Mouse (Mus musculus): ENCODE measurements around the gene Tmem251. TPM values are rescaled to one million over a fixed set of nuclear protein-coding genes. Genes with fewer than 3 reads are reported as not detected.

Gene Tmem251
- polyA plus RNA-seq, 1 experiment from 2014 or later, result 12.7 TPM

GRCm38 (mm10) chr12:102763696-102764095, 20.1 kb downstream of the Tmem251 start:
- no peak overlapping the region for H3K4me3 ChIP-seq
- no peak overlapping the region for H3K9ac ChIP-seq (replicated peaks)
- no peaks in the 10 kb centered on the region for H3K27me3 ChIP-seq
- H3K36me3 ChIP-seq, result peaks cover 54% of the 10 kb centered on the region
- no peak for ATAC-seq (replicated peaks)
- H3K27ac ChIP-seq (replicated peaks), result no peak overlapping the region
- H3K4me1 ChIP-seq, result peaks cover 16% of the 10 kb centered on the region
- no peaks in the 10 kb centered on the region for H3K9me3 ChIP-seq
- H3K4me2 ChIP-seq (replicated peaks), result no peak overlapping the region

GRCm38 (mm10) chr12:102769000-102769399, 25.4 kb downstream of the Tmem251 start:
- WGBS, result 90% methylated on average over 4 of the region's 4 CpGs
- H3K9ac ChIP-seq (replicated peaks), result no peak overlapping the region
- H3K36me3 ChIP-seq, result peaks cover 90% of the 10 kb centered on the region
- no peak overlapping the region for H3K27ac ChIP-seq (replicated peaks)
- ATAC-seq (replicated peaks), result no peak
- no peaks in the 10 kb centered on the region for H3K27me3 ChIP-seq
- H3K4me3 ChIP-seq, result no peak overlapping the region
- H3K4me2 ChIP-seq (replicated peaks), result no peak overlapping the region
- no peaks in the 10 kb centered on the region for H3K4me1 ChIP-seq
- no peaks in the 10 kb centered on the region for H3K9me3 ChIP-seq

GRCm38 (mm10) chr12:102771601-102772000, 28.0 kb downstream of the Tmem251 start:
- H3K9ac ChIP-seq (replicated peaks), result no peak overlapping the region
- no peak overlapping the region for H3K4me2 ChIP-seq (replicated peaks)
- no peak overlapping the region for H3K27ac ChIP-seq (replicated peaks)
- no peak for ATAC-seq (replicated peaks)
- H3K4me1 ChIP-seq, result no peaks in the 10 kb centered on the region
- no peak overlapping the region for H3K4me3 ChIP-seq
- 95% methylated on average over 8 of the region's 8 CpGs for WGBS
- peaks cover 88% of the 10 kb centered on the region for H3K36me3 ChIP-seq
- H3K9me3 ChIP-seq, result no peaks in the 10 kb centered on the region
- no peaks in the 10 kb centered on the region for H3K27me3 ChIP-seq

- Histone ChIP-seq H3K27ac (replicated peaks) (no peak overlapping the region), H3K4me1 (no peaks in the 10 kb centered on the region), H3K9me3 (no peaks in the 10 kb centered on the region), H3K36me3 (peaks cover 89% of the 10 kb centered on the region), H3K4me2 (replicated peaks) (no peak overlapping the region), H3K9ac (replicated peaks) (no peak overlapping the region), H3K4me3 (no peak overlapping the region), H3K27me3 (no peaks in the 10 kb centered on the region)
- WGBS, result 95% methylated on average over 5 of the region's 5 CpGs
- no peak for ATAC-seq (replicated peaks)
Observed at GRCm38 (mm10) chr12:102772676-102773075, 29.1 kb downstream of the Tmem251 start.

GRCm38 (mm10) chr12:102776035-102776434, 32.5 kb downstream of the Tmem251 start:
- H3K27ac ChIP-seq (replicated peaks), result no peak overlapping the region
- H3K9ac ChIP-seq (replicated peaks), result no peak overlapping the region
- WGBS, result 92% methylated on average over 14 of the region's 14 CpGs
- H3K36me3 ChIP-seq, result peaks cover 61% of the 10 kb centered on the region
- no peak overlapping the region for H3K4me2 ChIP-seq (replicated peaks)
- H3K9me3 ChIP-seq, result no peaks in the 10 kb centered on the region
- ATAC-seq (replicated peaks), result no peak
- H3K4me1 ChIP-seq, result no peaks in the 10 kb centered on the region
- no peak overlapping the region for H3K4me3 ChIP-seq
- no peaks in the 10 kb centered on the region for H3K27me3 ChIP-seq

- Histone ChIP-seq H3K36me3 (peaks cover 42% of the 10 kb centered on the region), H3K4me1 (no peaks in the 10 kb centered on the region), H3K9ac (replicated peaks) (no peak overlapping the region), H3K27ac (replicated peaks) (no peak overlapping the region), H3K4me2 (replicated peaks) (no peak overlapping the region), H3K4me3 (no peak overlapping the region), H3K27me3 (no peaks in the 10 kb centered on the region), H3K9me3 (no peaks in the 10 kb centered on the region)
- WGBS, result 91% methylated on average over 5 of the region's 5 CpGs
- ATAC-seq (replicated peaks), result no peak
Observed at GRCm38 (mm10) chr12:102778151-102778550, 34.6 kb downstream of the Tmem251 start.

- Histone ChIP-seq H3K9me3 (no peaks in the 10 kb centered on the region), H3K9ac (replicated peaks) (no peak overlapping the region), H3K4me1 (no peaks in the 10 kb centered on the region), H3K4me2 (replicated peaks) (no peak overlapping the region), H3K27me3 (no peaks in the 10 kb centered on the region), H3K4me3 (no peak overlapping the region), H3K27ac (replicated peaks) (no peak overlapping the region), H3K36me3 (peaks cover 37% of the 10 kb centered on the region)
- WGBS, result 59% methylated on average over 3 of the region's 3 CpGs
- ATAC-seq (replicated peaks), result no peak
Observed at GRCm38 (mm10) chr12:102779452-102779851, 35.9 kb downstream of the Tmem251 start.

GRCm38 (mm10) chr12:102782841-102783240, 39.3 kb downstream of the Tmem251 start:
- Histone ChIP-seq H3K9ac (replicated peaks) (no peak overlapping the region), H3K27me3 (no peaks in the 10 kb centered on the region), H3K9me3 (no peaks in the 10 kb centered on the region), H3K27ac (replicated peaks) (no peak overlapping the region), H3K36me3 (peaks cover 31% of the 10 kb centered on the region), H3K4me1 (no peaks in the 10 kb centered on the region), H3K4me2 (replicated peaks) (no peak overlapping the region), H3K4me3 (no peak overlapping the region)
- 95% methylated on average over 5 of the region's 5 CpGs for WGBS
- no peak for ATAC-seq (replicated peaks)

- Histone ChIP-seq H3K4me3 (no peak overlapping the region), H3K4me2 (replicated peaks) (no peak overlapping the region), H3K36me3 (peaks cover 43% of the 10 kb centered on the region), H3K4me1 (no peaks in the 10 kb centered on the region), H3K9me3 (no peaks in the 10 kb centered on the region), H3K27me3 (no peaks in the 10 kb centered on the region), H3K27ac (replicated peaks) (no peak overlapping the region), H3K9ac (replicated peaks) (no peak overlapping the region)
- WGBS, result 91% methylated on average over 19 of the region's 19 CpGs
- ATAC-seq (replicated peaks), result no peak
Observed at GRCm38 (mm10) chr12:102784899-102785592, 41.5 kb downstream of the Tmem251 start.

- no peak for ATAC-seq (replicated peaks)
Observed at GRCm38 (mm10) chr12:102785593-102785985, 42.0 kb downstream of the Tmem251 start.

GRCm38 (mm10) chr12:102787927-102788326, 44.4 kb downstream of the Tmem251 start:
- H3K4me3 ChIP-seq, result no peak overlapping the region
- peaks cover 62% of the 10 kb centered on the region for H3K36me3 ChIP-seq
- no peaks in the 10 kb centered on the region for H3K9me3 ChIP-seq
- H3K27me3 ChIP-seq, result no peaks in the 10 kb centered on the region
- 91% methylated on average over 7 of the region's 7 CpGs for WGBS
- no peak overlapping the region for H3K4me2 ChIP-seq (replicated peaks)
- no peaks in the 10 kb centered on the region for H3K4me1 ChIP-seq
- H3K27ac ChIP-seq (replicated peaks), result no peak overlapping the region
- no peak overlapping the region for H3K9ac ChIP-seq (replicated peaks)
- no peak for ATAC-seq (replicated peaks)

More at GRCm38 (mm10) chr12:102785593-102785985, 42.0 kb downstream of the Tmem251 start:
- WGBS, result 84% methylated on average over 5 of the region's 5 CpGs
- Histone ChIP-seq H3K27me3 (no peaks in the 10 kb centered on the region), H3K4me1 (no peaks in the 10 kb centered on the region), H3K4me3 (no peak overlapping the region), H3K27ac (replicated peaks) (no peak overlapping the region), H3K9ac (replicated peaks) (no peak overlapping the region), H3K36me3 (peaks cover 46% of the 10 kb centered on the region), H3K4me2 (replicated peaks) (no peak overlapping the region), H3K9me3 (no peaks in the 10 kb centered on the region)

All from forebrain, embryonic 15.5 days (tissue).